ENCODE assay signal across 12 mouse cellular contexts in the genomic region with DNA sequence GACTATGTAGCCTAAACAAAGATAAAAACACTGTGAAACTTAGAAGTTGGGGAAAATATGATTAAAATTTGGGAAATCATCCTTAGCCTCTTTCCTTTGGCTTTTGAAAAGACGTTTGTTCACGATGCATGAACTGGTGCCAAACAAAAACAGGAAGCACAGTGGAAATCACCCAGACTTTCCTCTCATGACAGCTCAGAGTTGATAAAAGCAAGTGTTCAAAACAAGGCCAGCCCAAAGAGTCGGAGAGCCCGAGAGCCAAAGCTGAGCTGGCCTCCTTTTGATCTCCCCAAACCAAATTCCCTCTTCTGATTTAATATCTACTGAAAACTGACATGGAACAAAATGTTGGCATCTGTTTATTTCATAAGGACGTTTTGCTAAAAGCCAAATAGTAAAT.
DNase-seq lines count a peak whose midpoint lies in the region; ATAC-seq and TF ChIP-seq lines count a peak whose summit lies in the region.
"Had no signal": no experiment of that assay in that cellular context is flagged by ENCODE, and none has a peak within 500 bp of the region (broad histone marks: within the 10 kb centered on the region; RNA-seq: fewer than 3 reads in every experiment).

No protein-coding gene starts in this region.

- H3K27ac ChIP-seq in kidney, embryonic 16.5 days (ENCODE audit: low read length), result no peak overlapping the region
- 0 out of 2 replicates have a peak overlapping the region, but pooled peaks have one; percentile 24 for H3K27ac ChIP-seq in heart, embryonic 15.5 days
- H3K27ac ChIP-seq in lung, embryonic 16.5 days (ENCODE audit: low read length), result no peak overlapping the region
- no peak overlapping the region for H3K27ac ChIP-seq in forebrain, postnatal 0 days (ENCODE audit: low read depth, low read length)
- H3K27ac ChIP-seq: hindbrain, embryonic 10.5 days; liver, embryonic 13.5 days; midbrain, embryonic 12.5 days had no signal

- WGBS in kidney, embryonic 16.5 days, result 50% methylated on average over 5 of the region's 5 CpGs
- 28% methylated on average over 5 of the region's 5 CpGs for WGBS in heart, embryonic 15.5 days
- 39% methylated on average over 5 of the region's 5 CpGs for WGBS in lung, embryonic 16.5 days
- 51% methylated on average over 5 of the region's 5 CpGs for WGBS in forebrain, postnatal 0 days

- H3K4me2 ChIP-seq in kidney, embryonic 16.5 days (replicated peaks; ENCODE audit: low read depth, low read length), result no peak overlapping the region
- H3K4me2 ChIP-seq in heart, embryonic 15.5 days, result no peak overlapping the region
- H3K4me2 ChIP-seq in lung, embryonic 16.5 days (ENCODE audit: low read depth, low read length), result no peak overlapping the region
- H3K4me2 ChIP-seq in forebrain, postnatal 0 days (ENCODE audit: low read depth), result no peak overlapping the region
- H3K4me2 ChIP-seq: liver, embryonic 13.5 days; midbrain, embryonic 12.5 days had no signal

- no peaks in the 10 kb centered on the region for H3K4me1 ChIP-seq in kidney, embryonic 16.5 days (ENCODE audit: insufficient read depth, low read length)
- peaks cover 4% of the 10 kb centered on the region; the same call in 1 of the 2 replicates for H3K4me1 ChIP-seq in heart, embryonic 15.5 days (replicated peaks)
- 0 out of 2 replicates have a peak, but pooled peaks cover 2% of the 10 kb centered on the region for H3K4me1 ChIP-seq in lung, embryonic 16.5 days (replicated peaks; ENCODE audit: control insufficient read depth, insufficient read depth, low read length)
- no peaks in the 10 kb centered on the region for H3K4me1 ChIP-seq in forebrain, postnatal 0 days (ENCODE audit: insufficient read depth)
- H3K4me1 ChIP-seq: hindbrain, embryonic 10.5 days; liver, embryonic 13.5 days; midbrain, embryonic 12.5 days had no signal

- no peak for TF ChIP-seq CTCF in forebrain, postnatal 0 days (IDR thresholded peaks at IDR 0.05; ENCODE audit: low read depth)

- no peak for ATAC-seq in kidney, embryonic 16.5 days (ENCODE audit: low FRiP score, low TSS enrichment)
- no peak for ATAC-seq in heart, embryonic 15.5 days (replicated peaks; ENCODE audit: insufficient number of reproducible peaks, insufficient read depth, low FRiP score, low read depth)
- ATAC-seq in lung, embryonic 16.5 days (ENCODE audit: low read depth), result peak; percentile 92
- ATAC-seq in forebrain, postnatal 0 days, result no peak

- H3K4me3 ChIP-seq in kidney, embryonic 16.5 days (ENCODE audit: low read length), result no peak overlapping the region
- H3K4me3 ChIP-seq in heart, embryonic 15.5 days, result no peak overlapping the region
- no peak overlapping the region for H3K4me3 ChIP-seq in lung, embryonic 16.5 days (ENCODE audit: low read length)
- H3K4me3 ChIP-seq in forebrain, postnatal 0 days (ENCODE audit: low read depth, low read length), result no peak overlapping the region
- H3K4me3 ChIP-seq: hindbrain, embryonic 10.5 days; liver, embryonic 13.5 days; midbrain, embryonic 12.5 days had no signal

- H3K27me3 ChIP-seq in kidney, embryonic 16.5 days (ENCODE audit: insufficient read depth, low read length), result no peaks in the 10 kb centered on the region
- no peaks in the 10 kb centered on the region for H3K27me3 ChIP-seq in heart, embryonic 15.5 days
- no peaks in the 10 kb centered on the region for H3K27me3 ChIP-seq in lung, embryonic 16.5 days (ENCODE audit: control insufficient read depth, insufficient read depth, low read depth, low read length)
- no peaks in the 10 kb centered on the region for H3K27me3 ChIP-seq in forebrain, postnatal 0 days (ENCODE audit: insufficient read depth, low read length)
- H3K27me3 ChIP-seq: liver, embryonic 13.5 days; midbrain, embryonic 12.5 days had no signal

- H3K9me3 ChIP-seq in kidney, embryonic 16.5 days (ENCODE audit: low read length), result no peaks in the 10 kb centered on the region
- no peaks in the 10 kb centered on the region for H3K9me3 ChIP-seq in heart, embryonic 15.5 days (replicated peaks)
- H3K9me3 ChIP-seq in lung, embryonic 16.5 days (ENCODE audit: control insufficient read depth, low read length), result no peaks in the 10 kb centered on the region
- H3K9me3 ChIP-seq in forebrain, postnatal 0 days (ENCODE audit: low read length), result no peaks in the 10 kb centered on the region
- H3K9me3 ChIP-seq: hindbrain, embryonic 10.5 days; liver, embryonic 13.5 days; midbrain, embryonic 12.5 days had no signal

- DNase-seq in adrenal gland, adult (ENCODE audit: inconsistent age in 2 of 2, low spot score in 1 of 2), result peak; percentile 18 to 48
- DNase-seq in adrenal gland, adult 18-20 months (ENCODE audit: low spot score in 2 of 2), result no peak
- peak; percentile 26 for DNase-seq in kidney, postnatal 10 days
- DNase-seq in forebrain, postnatal 0 days, result no peak
- no peak for DNase-seq in cerebellum, postnatal 10 days
- DNase-seq: liver, embryonic 13.5 days; thymus, adult 2 months had no signal

- H3K36me3 ChIP-seq in kidney, embryonic 16.5 days (ENCODE audit: insufficient read depth, low read length), result no peaks in the 10 kb centered on the region
- no peaks in the 10 kb centered on the region for H3K36me3 ChIP-seq in heart, embryonic 15.5 days
- H3K36me3 ChIP-seq in lung, embryonic 16.5 days (ENCODE audit: control insufficient read depth, insufficient read depth, low read length), result no peaks in the 10 kb centered on the region
- no peaks in the 10 kb centered on the region for H3K36me3 ChIP-seq in forebrain, postnatal 0 days (ENCODE audit: insufficient read depth)
- H3K36me3 ChIP-seq: hindbrain, embryonic 10.5 days; liver, embryonic 13.5 days; midbrain, embryonic 12.5 days had no signal

- no peak overlapping the region for H3K9ac ChIP-seq in kidney, embryonic 16.5 days (replicated peaks; ENCODE audit: low read length)
- H3K9ac ChIP-seq in heart, embryonic 15.5 days, result no peak overlapping the region
- no peak overlapping the region for H3K9ac ChIP-seq in lung, embryonic 16.5 days (ENCODE audit: low read length)
- H3K9ac ChIP-seq in forebrain, postnatal 0 days, result no peak overlapping the region
- H3K9ac ChIP-seq: liver, embryonic 13.5 days; midbrain, embryonic 12.5 days had no signal

Comparison
In these comparisons a context has a peak if more than half of its experiments do, and no peak if none do; other contexts are left out.
1. DNase-seq: peak in adrenal gland, adult (2 of 2) and kidney, postnatal 10 days (single experiment); none in adrenal gland, adult 18-20 months (0 of 2), forebrain, postnatal 0 days (single experiment) and cerebellum, postnatal 10 days (0 of 2).